Mouse (Mus musculus): ENCODE measurements at regions not wholly inside any gene's neighbourhood (a gene's known extent, or its start where the extent isn't known, plus 50 kb on each side); places are given as distances from the start of the nearest gene placed in this dataset.

DNA sequence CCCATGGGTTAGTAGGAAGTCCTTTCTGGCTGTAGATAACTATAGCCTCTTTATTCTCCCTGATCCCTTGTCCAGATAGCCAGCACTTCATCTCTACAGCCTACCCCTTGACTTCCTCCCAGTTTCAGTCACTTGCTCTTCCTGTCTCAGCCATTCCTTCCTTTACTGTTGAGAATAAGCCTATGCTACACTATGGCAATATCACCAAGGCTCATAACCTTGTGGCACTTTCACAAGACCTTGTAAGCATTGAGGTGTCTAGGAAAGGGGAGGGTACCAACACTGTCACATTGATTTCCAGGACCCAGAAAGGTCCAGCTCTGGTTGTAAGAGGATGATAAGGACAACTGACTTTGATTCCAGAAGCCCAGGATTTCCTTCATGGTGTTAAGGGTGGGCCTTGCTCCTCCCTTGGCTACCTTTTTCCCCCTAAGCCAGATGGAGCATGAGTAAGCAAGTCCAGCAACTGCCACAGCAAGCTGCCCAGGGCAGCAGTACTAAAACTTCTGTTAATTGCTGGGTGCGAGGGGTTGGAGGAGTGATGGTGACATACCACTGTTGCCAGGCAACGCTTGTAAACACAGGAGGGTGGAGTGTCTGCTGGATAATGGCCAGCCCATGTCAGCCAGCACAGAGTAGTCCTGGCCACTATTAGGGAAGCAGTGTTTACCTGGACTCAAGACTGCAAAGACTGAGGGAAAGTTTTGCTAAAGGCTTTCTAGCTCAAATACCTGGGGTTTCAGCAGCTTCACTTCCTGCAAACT, 75.7 kb downstream of the Ankrd16 start:
- H3K36me3 ChIP-seq (ENCODE audit: control insufficient read depth, insufficient read depth), result no peaks in the 10 kb centered on the region
- H3ac ChIP-seq (ENCODE audit: control insufficient read depth, insufficient read length), result no peak overlapping the region
- no peak overlapping the region for H3K4me2 ChIP-seq (ENCODE audit: low read depth)
- no peaks in the 10 kb centered on the region for H3K27me3 ChIP-seq (ENCODE audit: control insufficient read depth, insufficient read depth, insufficient read length)
- H3K4me3 ChIP-seq, result no peak overlapping the region
- no peaks in the 10 kb centered on the region for H3K79me2 ChIP-seq (ENCODE audit: control insufficient read depth, insufficient read depth)
- TF ChIP-seq MYOG (IDR thresholded peaks at IDR 0.05; ENCODE audit: control insufficient read depth in 1 of 3, insufficient read depth in 1 of 3, insufficient read length in 2 of 3, low read depth in 2 of 3), result no peak

DNA sequence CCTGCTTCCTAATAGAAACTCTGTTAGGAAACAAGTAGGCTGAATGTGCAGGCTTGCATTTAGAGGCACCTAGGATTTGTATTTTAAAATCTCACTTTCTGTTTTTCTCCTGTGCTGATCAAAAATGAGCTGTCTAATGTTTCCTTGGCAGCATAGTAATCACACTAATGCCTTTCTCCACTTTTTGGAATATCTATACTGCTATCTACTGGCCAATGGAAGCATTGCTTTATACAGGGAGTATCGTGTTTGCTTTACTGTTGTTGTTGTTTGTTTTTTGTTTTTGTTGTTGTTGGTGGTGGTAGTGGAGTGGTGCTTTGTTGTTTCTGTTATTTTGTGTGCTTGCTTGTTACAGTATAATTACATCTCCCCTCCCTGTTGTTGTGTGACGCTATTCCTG, 92.3 kb downstream of the Ankrd16 start:
- TF ChIP-seq POLR2A (IDR thresholded peaks at IDR 0.05; ENCODE audit: insufficient read length, low read depth) (no peak), TCF12 (IDR thresholded peaks at IDR 0.05; ENCODE audit: insufficient read depth, poor library complexity, severe bottlenecking) (no peak), TCF3 (IDR thresholded peaks at IDR 0.05; ENCODE audit: insufficient read length, low read depth) (no peak), CEBPB (IDR thresholded peaks at IDR 0.05; ENCODE audit: insufficient read depth, poor library complexity, severe bottlenecking) (no peak), SRF (IDR thresholded peaks at IDR 0.05; ENCODE audit: control insufficient read depth, insufficient read length, low read depth) (no peak)

DNA sequence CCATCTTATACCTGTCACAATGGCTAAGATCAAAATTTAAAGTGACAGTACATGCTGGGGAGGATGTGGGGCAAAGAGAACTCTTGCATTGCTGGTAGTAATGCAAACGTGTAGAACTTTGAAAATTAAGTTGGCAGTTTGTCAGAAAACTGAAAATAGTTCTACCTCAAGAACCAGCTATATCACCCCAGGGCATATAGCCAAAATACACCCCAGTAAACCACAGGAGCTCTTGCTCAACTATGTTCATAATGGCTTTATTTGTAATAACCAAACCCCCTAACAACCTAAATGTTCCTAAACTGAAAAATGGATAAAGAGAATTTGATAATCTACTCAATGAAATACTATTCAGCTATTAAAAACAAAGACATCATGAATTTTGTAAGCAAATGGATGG, 102.3 kb downstream of the Ankrd16 start:
- no peaks in the 10 kb centered on the region for H3K79me2 ChIP-seq (ENCODE audit: control insufficient read depth, insufficient read depth)
- no peak overlapping the region for H3ac ChIP-seq (ENCODE audit: control insufficient read depth, insufficient read length)
- no peak overlapping the region for H3K4me3 ChIP-seq
- H3K4me2 ChIP-seq (ENCODE audit: low read depth), result no peak overlapping the region
- H3K27me3 ChIP-seq (ENCODE audit: control insufficient read depth, insufficient read depth, insufficient read length), result no peaks in the 10 kb centered on the region
- H3K36me3 ChIP-seq (ENCODE audit: control insufficient read depth, insufficient read depth), result no peaks in the 10 kb centered on the region
- TF ChIP-seq TCF3 (IDR thresholded peaks at IDR 0.05; ENCODE audit: insufficient read length, low read depth) (no peak), MAX (IDR thresholded peaks at IDR 0.05; ENCODE audit: low read depth) (no peak), MYOG (IDR thresholded peaks at IDR 0.05; ENCODE audit: control insufficient read depth in 1 of 3, insufficient read depth in 1 of 3, insufficient read length in 2 of 3, low read depth in 2 of 3) (no peak), REST (IDR thresholded peaks at IDR 0.05; ENCODE audit: insufficient read depth, insufficient read length) (no peak), CEBPB (IDR thresholded peaks at IDR 0.05; ENCODE audit: insufficient read depth, poor library complexity, severe bottlenecking) (no peak), MYOD1 (IDR thresholded peaks at IDR 0.05; ENCODE audit: control insufficient read depth in 1 of 3, insufficient read length in 2 of 3, low read depth in 2 of 3) (no peak), E2F4 (IDR thresholded peaks at IDR 0.05; ENCODE audit: insufficient read depth) (no peak), TCF12 (IDR thresholded peaks at IDR 0.05; ENCODE audit: insufficient read depth, poor library complexity, severe bottlenecking) (no peak), POLR2AphosphoS2 (IDR thresholded peaks at IDR 0.05; ENCODE audit: insufficient read length, low read depth) (no peak), POLR2A (IDR thresholded peaks at IDR 0.05; ENCODE audit: insufficient read length, low read depth) (no peak), USF1 (IDR thresholded peaks at IDR 0.05; ENCODE audit: low read depth) (no peak), SRF (IDR thresholded peaks at IDR 0.05; ENCODE audit: control insufficient read depth, insufficient read length, low read depth) (no peak)

More for the DNA sequence above, 92.3 kb downstream of the Ankrd16 start:
- Histone ChIP-seq H3K4me3 (no peak overlapping the region), H3K27me3 (ENCODE audit: control insufficient read depth, insufficient read depth, insufficient read length) (no peaks in the 10 kb centered on the region), H3K79me2 (ENCODE audit: control insufficient read depth, insufficient read depth) (no peaks in the 10 kb centered on the region), H3K36me3 (ENCODE audit: control insufficient read depth, insufficient read depth) (no peaks in the 10 kb centered on the region), H3K4me2 (ENCODE audit: low read depth) (no peak overlapping the region), H3ac (ENCODE audit: control insufficient read depth, insufficient read length) (no peak overlapping the region)

DNA sequence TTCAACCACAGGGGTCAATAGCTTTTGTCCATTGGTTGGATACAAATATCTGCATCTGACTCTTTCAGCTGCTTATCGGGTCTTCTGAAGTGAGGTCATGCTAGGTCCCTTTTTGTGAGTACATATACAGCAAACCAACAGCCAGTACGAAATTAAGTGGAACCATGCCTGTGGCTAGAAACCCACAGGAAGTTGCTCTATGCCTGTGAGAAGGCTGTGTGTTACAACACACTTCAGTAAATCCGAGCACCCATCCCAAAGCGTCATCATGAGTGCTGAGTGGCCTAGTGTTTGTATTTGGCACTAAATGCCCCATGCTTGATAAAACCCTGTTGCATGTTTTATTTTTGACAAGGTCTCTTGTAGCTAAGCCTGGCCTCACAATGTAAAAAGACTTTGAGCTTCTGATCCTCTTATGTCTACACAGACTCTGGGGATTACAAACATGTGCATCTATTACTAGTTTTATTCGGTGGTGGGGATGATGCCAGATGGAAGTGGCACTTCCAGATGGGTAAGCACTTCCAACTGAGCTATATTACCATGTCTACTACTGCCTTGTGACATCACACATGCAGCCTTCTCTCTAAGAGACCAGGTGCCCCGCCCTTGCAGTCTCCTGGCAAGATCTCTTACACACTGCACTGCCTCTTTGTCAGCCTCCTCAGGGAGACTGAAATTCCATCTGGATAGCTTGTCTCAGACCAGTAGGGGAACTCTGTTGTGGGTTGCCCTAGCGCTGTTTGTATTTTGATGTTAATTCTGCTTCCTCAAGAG, 117.3 kb downstream of the Ankrd16 start:
- TF ChIP-seq CEBPB (IDR thresholded peaks at IDR 0.05; ENCODE audit: insufficient read depth, poor library complexity, severe bottlenecking), result no peak
- TF ChIP-seq MYOG (IDR thresholded peaks at IDR 0.05; ENCODE audit: control insufficient read depth in 1 of 3, insufficient read depth in 1 of 3, insufficient read length in 2 of 3, low read depth in 2 of 3), result no peak
- TF ChIP-seq REST (IDR thresholded peaks at IDR 0.05; ENCODE audit: insufficient read depth, insufficient read length), result no peak
- no peak for TF ChIP-seq SRF (IDR thresholded peaks at IDR 0.05; ENCODE audit: control insufficient read depth, insufficient read length, low read depth)
- no peak for TF ChIP-seq POLR2AphosphoS2 (IDR thresholded peaks at IDR 0.05; ENCODE audit: insufficient read length, low read depth)
- no peak for TF ChIP-seq E2F4 (IDR thresholded peaks at IDR 0.05; ENCODE audit: insufficient read depth)
- TF ChIP-seq TCF3 (IDR thresholded peaks at IDR 0.05; ENCODE audit: insufficient read length, low read depth), result no peak
- TF ChIP-seq USF1 (IDR thresholded peaks at IDR 0.05; ENCODE audit: low read depth), result no peak
- no peak for TF ChIP-seq MYOD1 (IDR thresholded peaks at IDR 0.05; ENCODE audit: control insufficient read depth in 1 of 3, insufficient read length in 2 of 3, low read depth in 2 of 3)
- TF ChIP-seq MAX (IDR thresholded peaks at IDR 0.05; ENCODE audit: low read depth), result no peak
- TF ChIP-seq TCF12 (IDR thresholded peaks at IDR 0.05; ENCODE audit: insufficient read depth, poor library complexity, severe bottlenecking), result no peak
- no peak for TF ChIP-seq POLR2A (IDR thresholded peaks at IDR 0.05; ENCODE audit: insufficient read length, low read depth)
- Histone ChIP-seq H3K36me3 (ENCODE audit: control insufficient read depth, insufficient read depth) (no peaks in the 10 kb centered on the region), H3K4me2 (ENCODE audit: low read depth) (no peak overlapping the region), H3K4me3 (no peak overlapping the region), H3ac (ENCODE audit: control insufficient read depth, insufficient read length) (no peak overlapping the region), H3K79me2 (ENCODE audit: control insufficient read depth, insufficient read depth) (no peaks in the 10 kb centered on the region), H3K27me3 (ENCODE audit: control insufficient read depth, insufficient read depth, insufficient read length) (no peaks in the 10 kb centered on the region)
